Mouse (Mus musculus): ENCODE measurements around the gene Apol7b. TPM values are rescaled to one million over a fixed set of nuclear protein-coding genes. Genes with fewer than 3 reads are reported as not detected.

Gene Apol7b
- polyA plus RNA-seq, 1 experiment: not detected

GRCm38 (mm10) chr15:77377419-77377818 is 69.9 kb downstream of the Apol7b start:
- no peak for TF ChIP-seq CTCF (IDR thresholded peaks at IDR 0.05; ENCODE audit: control insufficient read depth, insufficient read depth, insufficient read length)
- TF ChIP-seq CEBPB (IDR thresholded peaks at IDR 0.05; ENCODE audit: low read depth): no peak
- TF ChIP-seq MYOD1 (IDR thresholded peaks at IDR 0.05; ENCODE audit: control insufficient read depth, insufficient read length, low read depth): no peak
- no peak for TF ChIP-seq FOSL1 (IDR thresholded peaks at IDR 0.05; ENCODE audit: insufficient read depth, low read length, poor library complexity, severe bottlenecking)
- no peak for TF ChIP-seq USF1 (IDR thresholded peaks at IDR 0.05; ENCODE audit: low read depth)
- Histone ChIP-seq H3K36me3 (ENCODE audit: control insufficient read depth, insufficient read depth) (no peaks in the 10 kb centered on the region), H3K27me3 (ENCODE audit: control insufficient read depth, insufficient read depth, insufficient read length) (no peaks in the 10 kb centered on the region), H3K4me3 (ENCODE audit: insufficient read depth, poor library complexity, severe bottlenecking) (no peak overlapping the region), H3K79me2 (ENCODE audit: control insufficient read depth, insufficient read depth) (no peaks in the 10 kb centered on the region), H3K79me3 (ENCODE audit: low read depth) (no peaks in the 10 kb centered on the region), H3ac (ENCODE audit: control insufficient read depth, insufficient read length, low read depth) (no peak overlapping the region)

- Histone ChIP-seq H3K79me3 (ENCODE audit: low read depth) (no peaks in the 10 kb centered on the region), H3ac (ENCODE audit: control insufficient read depth, insufficient read length, low read depth) (no peak overlapping the region), H3K27me3 (ENCODE audit: control insufficient read depth, insufficient read depth, insufficient read length) (no peaks in the 10 kb centered on the region), H3K4me3 (ENCODE audit: insufficient read depth, poor library complexity, severe bottlenecking) (no peak overlapping the region), H3K79me2 (ENCODE audit: control insufficient read depth, insufficient read depth) (no peaks in the 10 kb centered on the region), H3K36me3 (ENCODE audit: control insufficient read depth, insufficient read depth) (no peaks in the 10 kb centered on the region)
- TF ChIP-seq USF1 (IDR thresholded peaks at IDR 0.05; ENCODE audit: low read depth): no peak
- TF ChIP-seq MAX (IDR thresholded peaks at IDR 0.05): no peak
- no peak for TF ChIP-seq CTCF (IDR thresholded peaks at IDR 0.05; ENCODE audit: control insufficient read depth, insufficient read depth, insufficient read length)
- no peak for TF ChIP-seq CEBPB (IDR thresholded peaks at IDR 0.05; ENCODE audit: low read depth)
- no peak for TF ChIP-seq MYOG (IDR thresholded peaks at IDR 0.05; ENCODE audit: control insufficient read depth, extremely low read depth, insufficient read length)
- TF ChIP-seq MYOD1 (IDR thresholded peaks at IDR 0.05; ENCODE audit: control insufficient read depth, insufficient read length, low read depth): no peak
- TF ChIP-seq FOSL1 (IDR thresholded peaks at IDR 0.05; ENCODE audit: insufficient read depth, low read length, poor library complexity, severe bottlenecking): no peak
Measured at GRCm38 (mm10) chr15:77376920-77377319, 70.4 kb downstream of the Apol7b start.

Other genes starting within 250 kb of the Apol7b start
- 72.3 TPM for gene Rbfox2, start 140.5 kb downstream of the Apol7b start, polyA plus RNA-seq (2012; fragmentation: generic; extraction: Trizol)
- gene Apol7a, start 48.4 kb downstream of the Apol7b start, polyA plus RNA-seq (2012; fragmentation: generic; extraction: Trizol): 0.27 TPM
- gene Apol9a, start 36.4 kb downstream of the Apol7b start, polyA plus RNA-seq (2012; fragmentation: generic; extraction: Trizol): 18.1 TPM
- 0.04 TPM for gene Apol10a, start 29.6 kb upstream of the Apol7b start, polyA plus RNA-seq (2012; fragmentation: generic; extraction: Trizol)
- 0.25 TPM for gene Apol11a, start 60.8 kb upstream of the Apol7b start, polyA plus RNA-seq (2012; fragmentation: generic; extraction: Trizol)
- not detected for gene Apol7c, start 85.8 kb upstream of the Apol7b start, polyA plus RNA-seq (2012; fragmentation: generic; extraction: Trizol)
- not detected for gene 1700025B11Rik, start 114.4 kb upstream of the Apol7b start, polyA plus RNA-seq (2012; fragmentation: generic; extraction: Trizol)
- gene Apol10b, start 148.6 kb upstream of the Apol7b start, polyA plus RNA-seq (2012; fragmentation: generic; extraction: Trizol): 7.6 TPM
- gene Gm36245, start 151.8 kb upstream of the Apol7b start, polyA plus RNA-seq (2012; fragmentation: generic; extraction: Trizol): not detected
- 0.02 TPM for gene Apol11b, start 195.8 kb upstream of the Apol7b start, polyA plus RNA-seq (2012; fragmentation: generic; extraction: Trizol)

Measured in C2C12 (cell line).